17 mouse cellular contexts compared by ENCODE assay signal in the genomic region with DNA sequence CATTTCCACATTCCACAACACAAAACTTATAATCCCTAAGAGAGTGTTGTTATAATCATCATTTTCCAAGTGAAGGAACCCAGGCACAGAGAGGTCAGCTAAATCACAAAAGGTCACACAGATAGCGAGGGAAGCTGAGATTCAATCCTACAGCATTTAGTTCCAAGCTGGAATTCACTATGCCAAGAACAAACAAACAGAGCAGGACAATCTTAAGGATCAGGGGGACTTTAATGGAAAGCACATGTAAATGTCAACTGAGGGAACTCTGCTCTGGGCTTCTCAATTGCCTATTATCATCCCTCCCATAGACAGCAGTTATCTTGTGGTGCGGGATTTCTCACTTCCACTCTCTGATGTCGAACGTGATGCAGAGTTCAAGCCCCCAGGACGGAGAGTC.
"Had no signal": no experiment of that assay in that cellular context is flagged by ENCODE, and none has a peak within 500 bp of the region (broad histone marks: within the 10 kb centered on the region; RNA-seq: fewer than 3 reads in every experiment).

No protein-coding gene starts in this region.

- H3K36me3 ChIP-seq: lung, embryonic 15.5 days; midbrain, embryonic 13.5 days; midbrain, embryonic 15.5 days; neural tube, embryonic 12.5 days; stomach, embryonic 15.5 days had no signal

- H3K27ac ChIP-seq: lung, embryonic 15.5 days; macrophage; midbrain, embryonic 13.5 days; midbrain, embryonic 15.5 days; neural tube, embryonic 12.5 days; stomach, embryonic 15.5 days; stomach, postnatal 0 days had no signal

- ATAC-seq: lung, postnatal 0 days; midbrain, embryonic 13.5 days; midbrain, embryonic 15.5 days had no signal

- H3K27me3 ChIP-seq: lung, embryonic 15.5 days; midbrain, embryonic 13.5 days; midbrain, embryonic 15.5 days; neural tube, embryonic 12.5 days; stomach, embryonic 15.5 days had no signal

- H3K9ac ChIP-seq: lung, embryonic 15.5 days; midbrain, embryonic 13.5 days; midbrain, embryonic 15.5 days; neural tube, embryonic 12.5 days; stomach, embryonic 15.5 days had no signal

- H3K4me3 ChIP-seq: lung, embryonic 15.5 days; megakaryocyte, embryonic 14.5 days; midbrain, embryonic 13.5 days; midbrain, embryonic 15.5 days; neural tube, embryonic 12.5 days; stomach, embryonic 15.5 days had no signal

- H3K9me3 ChIP-seq: lung, embryonic 15.5 days; megakaryocyte, embryonic 14.5 days; midbrain, embryonic 13.5 days; midbrain, embryonic 15.5 days; neural tube, embryonic 12.5 days; stomach, embryonic 15.5 days had no signal

- H3K4me1 ChIP-seq: megakaryocyte, embryonic 14.5 days; midbrain, embryonic 13.5 days; midbrain, embryonic 15.5 days; neural tube, embryonic 12.5 days had no signal

- H3K4me2 ChIP-seq: lung, embryonic 15.5 days; midbrain, embryonic 11.5 days; midbrain, embryonic 13.5 days; midbrain, embryonic 15.5 days; neural tube, embryonic 12.5 days; stomach, embryonic 15.5 days had no signal

- DNase-seq: lung, adult 2 months; lung, postnatal 14 days; lung, postnatal 36 days; right cerebral cortex, postnatal 14 days; thymus, adult 18-20 months; thymus, postnatal 14 days; thymus, postnatal 36 days had no signal
